9 mouse cellular contexts compared by ENCODE assay signal in the genomic region with DNA sequence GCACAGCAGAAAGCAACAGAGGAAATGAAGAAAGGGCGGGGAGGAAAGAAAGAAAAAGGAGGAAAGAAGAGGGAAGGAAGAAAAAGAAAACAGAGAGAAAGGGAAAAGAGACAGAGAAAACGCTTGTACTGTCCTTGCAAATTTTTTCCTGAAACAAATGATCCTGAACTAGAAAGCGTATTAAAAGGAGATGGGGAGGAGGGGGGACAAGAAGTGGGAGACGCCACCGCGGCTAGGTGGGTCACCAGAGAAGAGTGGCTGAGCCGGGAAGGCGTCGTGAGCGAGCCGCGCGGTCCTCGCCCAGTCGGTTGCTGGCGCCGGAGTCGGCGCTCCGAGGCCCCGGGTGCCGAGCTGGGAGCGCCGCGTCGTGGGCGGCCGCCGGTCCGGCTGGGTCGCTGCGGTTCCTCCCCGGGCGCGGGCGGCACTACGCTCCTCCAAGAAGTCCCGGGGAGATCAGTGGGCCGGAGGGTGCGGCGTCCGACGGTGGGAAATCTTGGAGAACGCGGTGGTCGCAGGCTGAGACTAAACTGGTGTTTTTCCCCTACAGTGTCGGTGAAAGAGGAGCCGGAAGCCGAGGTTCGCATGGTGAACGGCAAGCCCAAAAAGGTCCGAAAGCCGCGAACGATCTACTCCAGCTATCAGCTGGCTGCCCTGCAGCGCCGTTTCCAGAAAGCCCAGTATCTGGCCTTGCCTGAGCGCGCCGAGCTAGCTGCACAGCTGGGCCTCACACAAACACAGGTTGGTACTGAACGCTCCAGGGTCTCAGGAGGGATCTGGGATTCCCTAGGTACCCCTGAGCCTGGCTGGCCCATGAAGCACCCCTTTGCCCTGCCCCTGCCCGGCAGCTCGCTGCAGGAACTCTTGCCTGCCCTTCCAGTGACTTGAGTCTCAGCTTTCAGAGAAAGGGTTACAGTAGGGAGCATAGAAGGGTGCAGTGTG. TPM values are rescaled to one million over a fixed set of nuclear protein-coding genes. Genes with fewer than 3 reads are reported as not detected.
DNase-seq lines count a peak whose midpoint lies in the region; ATAC-seq and TF ChIP-seq lines count a peak whose summit lies in the region.
"Had no signal": no experiment of that assay in that cellular context is flagged by ENCODE, and none has a peak within 500 bp of the region (broad histone marks: within the 10 kb centered on the region; RNA-seq: fewer than 3 reads in every experiment).

No protein-coding gene starts in this region.

- peaks cover 60% of the 10 kb centered on the region for H3K4me1 ChIP-seq in E14TG2a.4 (replicated peaks; ENCODE audit: low read depth, low read length)
- H3K4me1 ChIP-seq in heart, embryonic 16.5 days (ENCODE audit: control insufficient read depth, insufficient read depth, low read length), result peaks cover 13% of the 10 kb centered on the region
- H3K4me1 ChIP-seq in liver, embryonic 15.5 days (replicated peaks), result peaks cover 2% of the 10 kb centered on the region; the same call in 1 of the 2 replicates

- no peaks in the 10 kb centered on the region for H3K36me3 ChIP-seq in E14TG2a.4 (ENCODE audit: insufficient read depth, low read length)
- H3K36me3 ChIP-seq in heart, embryonic 16.5 days (ENCODE audit: control insufficient read depth, insufficient read depth), result no peaks in the 10 kb centered on the region
- no peaks in the 10 kb centered on the region for H3K36me3 ChIP-seq in liver, embryonic 15.5 days (replicated peaks)

- no peak for TF ChIP-seq CTCF in E14TG2a.4 (conservative IDR thresholded peaks at IDR 0.05; ENCODE audit: low read length)

- H3K27me3 ChIP-seq in E14TG2a.4 (ENCODE audit: insufficient read depth, low read length), result peaks cover 89% of the 10 kb centered on the region
- peaks cover 71% of the 10 kb centered on the region for H3K27me3 ChIP-seq in heart, embryonic 16.5 days (ENCODE audit: control insufficient read depth, insufficient read depth, low read length)
- H3K27me3 ChIP-seq in liver, embryonic 15.5 days, result peaks cover 95% of the 10 kb centered on the region

- H3K4me2 ChIP-seq in heart, embryonic 16.5 days (ENCODE audit: low read depth, low read length), result peak overlapping the region; percentile 64
- H3K4me2 ChIP-seq in liver, embryonic 15.5 days, result peak overlapping the region; percentile 15

- H3K9ac ChIP-seq in heart, embryonic 16.5 days (ENCODE audit: low read length), result peak overlapping the region; percentile 48
- no peak overlapping the region for H3K9ac ChIP-seq in liver, embryonic 15.5 days

- H3K9me3 ChIP-seq in E14TG2a.4 (ENCODE audit: low read length), result no peaks in the 10 kb centered on the region
- H3K9me3 ChIP-seq in heart, embryonic 16.5 days (replicated peaks; ENCODE audit: control insufficient read depth, low read length), result no peaks in the 10 kb centered on the region
- H3K9me3 ChIP-seq in liver, embryonic 15.5 days (replicated peaks), result no peaks in the 10 kb centered on the region

- DNase-seq in embryo, embryonic 10.5 days (ENCODE audit: low spot score), result peak; percentile 54
- DNase-seq in embryo, embryonic 10 days (ENCODE audit: low spot score), result no peak
- DNase-seq in frontal cortex, postnatal 14 days (ENCODE audit: low spot score in 2 of 2), result no peak
- DNase-seq in layer of hippocampus, adult 18-20 months (ENCODE audit: low spot score in 2 of 2), result no peak
- no peak for DNase-seq in layer of hippocampus, adult 9-11 months

- H3K27ac ChIP-seq in heart, embryonic 16.5 days (ENCODE audit: low read length), result no peak overlapping the region
- no peak overlapping the region for H3K27ac ChIP-seq in liver, embryonic 15.5 days (replicated peaks)

- 2% methylated on average over 63 of the region's 63 CpGs for WGBS in heart, embryonic 16.5 days
- WGBS in liver, embryonic 15.5 days (ENCODE audit: insufficient replicate concordance), result under 1% methylated on average over 63 of the region's 63 CpGs

- ATAC-seq in heart, embryonic 16.5 days (replicated peaks; ENCODE audit: extremely low read depth, insufficient read depth, low FRiP score), result no peak
- ATAC-seq in liver, embryonic 15.5 days (ENCODE audit: insufficient read depth), result no peak
- ATAC-seq: inflammation-experienced regulatory T-cells, adult 6 months had no signal

- peak overlapping the region; percentile 74; the same call in 1 of the 2 replicates for H3K4me3 ChIP-seq in E14TG2a.4 (replicated peaks; ENCODE audit: low read length)
- H3K4me3 ChIP-seq in heart, embryonic 16.5 days (ENCODE audit: low read length), result peak overlapping the region; percentile 48
- no peak overlapping the region for H3K4me3 ChIP-seq in liver, embryonic 15.5 days (replicated peaks)

RNA-seq across cellular contexts. Expression of a gene that starts 1.5 kb away (rescaled TPM):
- 0.07 and 0.11 TPM in 2 replicates for polyA plus RNA-seq in heart, embryonic 16.5 days (2015; fragmentation: Nextera tagmentation; extraction: Ambion mirVana)
- 0.05 TPM in 1 of 2 replicates, not detected in the other for polyA plus RNA-seq in liver, embryonic 15.5 days (2015; fragmentation: Nextera tagmentation; extraction: Ambion mirVana)
- not detected for total RNA-seq in layer of hippocampus, adult 18-20 months (2021)
- polyA plus RNA-seq: inflammation-experienced regulatory T-cells, adult 6 months had no signal

RNA-seq across cellular contexts. Expression of a gene that starts 24.6 kb away (rescaled TPM):
- polyA plus RNA-seq in heart, embryonic 16.5 days (2015; fragmentation: Nextera tagmentation; extraction: Ambion mirVana), result 0.09 and 0.17 TPM in 2 replicates
- polyA plus RNA-seq in liver, embryonic 15.5 days (2015; fragmentation: Nextera tagmentation; extraction: Ambion mirVana), result 0.07 and 0.09 TPM in 2 replicates
- total RNA-seq in layer of hippocampus, adult 18-20 months (2021), result under 1 TPM; 0.13 to 0.17 TPM
- polyA plus RNA-seq: inflammation-experienced regulatory T-cells, adult 6 months had no signal

RNA-seq across cellular contexts. Expression of a gene that starts 44.8 kb away (rescaled TPM):
- 9.6 and 11.5 TPM in 2 replicates for polyA plus RNA-seq in heart, embryonic 16.5 days (2015; fragmentation: Nextera tagmentation; extraction: Ambion mirVana)
- polyA plus RNA-seq in liver, embryonic 15.5 days (2015; fragmentation: Nextera tagmentation; extraction: Ambion mirVana), result 2.0 and 2.6 TPM in 2 replicates
- 10 to 100 TPM; 11.2 to 14.0 TPM for total RNA-seq in layer of hippocampus, adult 18-20 months (2021)
